Mouse (Mus musculus) kidney, adult 8-10 months (tissue): ENCODE data around the gene Ssx2ip.
"Not testable (repeated sequence)": the region's sequence is repeated elsewhere in the genome, so short reads cannot be mapped to it uniquely, and the experiment has no call there.

Source experiments
- DNase-seq, 2 experiments: peaks; one replicate each; pipeline ENCODE4 v3.0.0; 2022

Ssx2ip gene

DNA sequence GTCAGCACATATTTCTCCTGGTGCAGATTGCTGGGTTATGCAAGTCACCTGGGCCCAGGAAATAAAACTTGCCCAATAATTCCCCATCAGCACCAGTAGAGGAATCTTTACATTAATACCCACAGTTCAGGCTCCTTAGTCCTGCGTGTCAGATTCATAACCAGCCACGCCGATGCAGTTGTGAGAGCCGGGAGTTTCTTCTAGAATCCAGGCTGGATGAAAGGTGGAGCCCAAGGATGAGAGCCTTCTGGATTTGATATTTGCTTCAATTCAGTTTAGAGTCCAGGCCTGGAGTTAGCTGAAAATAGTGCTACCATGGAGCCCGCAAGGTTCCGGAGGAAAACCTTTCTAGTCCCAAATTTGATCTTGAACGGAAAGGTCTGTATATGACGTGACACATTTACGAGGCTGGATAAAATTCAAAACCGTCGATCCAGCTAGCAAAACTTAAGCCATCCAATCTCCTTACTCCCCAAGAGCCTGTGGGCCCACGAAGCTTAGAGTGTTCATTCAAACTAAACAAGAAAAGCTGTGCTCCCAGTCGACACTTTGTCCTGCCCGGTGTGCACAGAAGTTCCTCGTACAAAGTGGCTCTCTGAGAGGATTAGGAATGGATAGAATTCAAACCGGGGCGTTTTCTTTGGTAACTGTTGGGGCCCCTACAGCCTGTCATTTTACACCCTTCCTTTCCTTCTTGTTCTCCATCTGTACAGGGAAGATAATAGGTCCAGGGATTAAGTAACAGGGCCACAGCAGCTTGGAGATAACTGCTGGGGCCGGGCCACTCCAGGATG is 968 bp downstream of the Ssx2ip start:
- DNase-seq: no peak

DNA sequence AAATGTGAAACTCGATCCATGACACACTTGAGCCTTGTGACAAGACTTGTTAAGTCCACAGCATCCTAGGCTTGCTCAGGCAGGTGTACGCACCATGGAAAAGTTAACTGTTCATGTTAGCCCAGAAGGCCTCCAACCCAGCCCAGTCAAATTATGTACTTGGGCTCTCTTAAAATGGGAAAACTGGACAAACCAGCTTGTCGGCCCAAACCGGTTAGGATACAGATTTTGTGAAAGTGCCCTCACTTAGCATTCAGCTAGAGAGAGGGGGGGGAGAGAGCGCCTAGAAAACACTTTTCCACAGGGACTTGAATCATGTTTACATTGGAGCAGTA is 1.5 kb downstream of the Ssx2ip start:
- DNase-seq: peak; percentile 55 to 65

DNA sequence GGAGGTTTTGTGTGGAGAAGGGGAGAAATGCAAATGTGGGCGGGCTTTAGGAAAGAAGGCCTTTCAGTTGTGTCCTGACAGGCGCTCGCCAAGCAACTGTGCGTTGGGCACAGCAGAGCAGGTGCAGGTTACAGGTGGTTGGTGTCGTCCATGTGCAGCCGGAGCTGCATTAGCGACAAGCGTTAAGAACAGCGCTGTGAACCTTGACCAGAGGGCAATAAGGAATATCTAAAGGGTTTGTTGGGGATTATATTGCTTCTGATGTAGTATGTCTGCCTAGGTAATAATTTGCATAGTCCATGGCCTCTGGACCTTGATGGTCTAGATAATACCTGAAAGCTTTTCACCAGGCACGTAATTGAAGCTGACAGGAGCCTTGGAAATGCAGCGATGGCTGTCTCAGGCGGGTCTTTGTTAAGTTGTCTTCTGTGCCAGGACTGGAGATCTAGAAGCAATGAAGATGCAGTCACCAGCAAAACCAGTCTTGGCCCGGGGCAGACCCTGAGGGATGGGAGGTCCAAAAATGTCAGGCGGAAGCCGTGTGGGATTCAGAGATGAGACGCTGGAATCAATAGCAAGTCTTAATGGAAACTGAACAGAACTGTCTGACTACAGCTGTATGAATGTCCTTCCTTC is 2.8 kb downstream of the Ssx2ip start:
- DNase-seq: peak; percentile 24 to 31

DNA sequence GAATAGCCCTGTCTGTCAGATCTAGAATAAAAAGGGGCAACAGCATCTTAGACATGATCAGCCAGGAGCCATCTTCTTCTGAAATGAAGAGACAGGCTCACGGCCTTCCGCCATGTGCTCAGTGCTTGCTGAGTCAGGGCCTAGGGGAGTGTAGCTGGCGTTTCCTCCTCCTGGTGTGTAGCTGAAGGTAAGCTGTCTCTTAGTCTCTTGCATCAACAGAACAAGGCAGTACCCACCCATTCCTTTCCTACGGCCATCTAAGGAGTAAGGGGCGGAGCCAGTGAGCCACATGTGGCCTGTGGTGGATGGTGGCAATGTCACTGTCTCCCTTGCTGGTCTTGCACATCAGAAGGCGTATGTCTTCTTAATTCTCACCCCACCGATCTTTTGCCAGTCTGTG is 5.7 kb downstream of the Ssx2ip start:
- DNase-seq: no peak

DNA sequence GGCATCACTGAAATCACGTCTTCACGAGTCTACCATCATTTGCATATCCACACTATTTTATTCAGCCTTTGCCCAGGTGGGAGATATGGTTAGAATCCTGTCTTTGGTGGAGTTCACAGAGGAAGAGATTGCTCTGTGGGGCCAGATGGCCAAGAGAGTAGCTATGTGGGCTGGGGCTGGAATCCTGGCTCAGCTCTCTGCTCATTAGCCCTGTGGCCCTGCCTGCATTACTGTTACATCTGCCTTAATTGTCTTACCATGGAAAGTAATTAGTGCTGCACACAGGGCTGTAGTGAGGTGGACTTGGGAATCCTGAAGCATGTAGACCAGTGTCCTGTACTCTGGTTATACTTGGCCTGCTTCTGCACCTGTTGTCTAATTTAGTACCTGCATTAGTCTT is 7.6 kb downstream of the Ssx2ip start:
- DNase-seq: no peak

DNA sequence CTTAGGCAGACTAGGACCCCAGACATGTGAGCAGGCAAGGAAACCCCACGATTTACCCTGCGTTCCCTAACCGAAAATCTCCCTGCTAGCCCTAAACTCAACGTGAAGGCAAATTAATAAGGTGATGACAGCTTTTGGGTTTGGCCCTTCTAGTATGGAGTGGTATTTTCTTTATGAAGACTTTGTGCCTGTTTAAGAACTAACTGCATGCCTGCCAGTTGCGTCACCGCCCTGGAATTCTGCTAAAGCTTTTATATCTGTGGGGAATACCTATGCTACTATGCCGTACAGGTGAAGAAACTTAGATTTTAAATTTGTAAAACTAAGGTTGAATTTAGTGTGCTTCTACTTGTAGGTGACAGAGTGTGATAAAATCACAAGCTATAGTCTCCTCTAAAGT is 8.0 kb downstream of the Ssx2ip start:
- DNase-seq: no peak

DNA sequence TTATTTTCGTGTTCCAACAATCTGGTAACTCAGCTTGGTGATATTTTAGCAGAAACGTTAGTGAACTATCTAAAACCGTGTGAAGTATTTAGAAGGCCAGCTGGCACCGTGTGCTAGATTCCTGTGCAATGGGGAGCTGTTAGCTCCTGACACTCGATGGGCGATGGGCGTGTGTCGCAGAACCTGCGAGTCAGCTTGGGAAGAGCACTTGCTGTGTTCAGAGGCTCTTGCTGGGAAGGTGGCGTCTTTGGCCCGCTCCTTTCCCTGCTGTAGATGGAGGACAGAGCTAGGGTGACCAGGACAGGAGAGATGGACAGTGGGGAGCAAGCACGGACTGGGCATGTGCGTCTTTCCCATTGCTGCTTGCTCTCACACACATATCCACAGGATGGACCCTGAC is 8.6 kb downstream of the Ssx2ip start:
- no peak for DNase-seq

DNA sequence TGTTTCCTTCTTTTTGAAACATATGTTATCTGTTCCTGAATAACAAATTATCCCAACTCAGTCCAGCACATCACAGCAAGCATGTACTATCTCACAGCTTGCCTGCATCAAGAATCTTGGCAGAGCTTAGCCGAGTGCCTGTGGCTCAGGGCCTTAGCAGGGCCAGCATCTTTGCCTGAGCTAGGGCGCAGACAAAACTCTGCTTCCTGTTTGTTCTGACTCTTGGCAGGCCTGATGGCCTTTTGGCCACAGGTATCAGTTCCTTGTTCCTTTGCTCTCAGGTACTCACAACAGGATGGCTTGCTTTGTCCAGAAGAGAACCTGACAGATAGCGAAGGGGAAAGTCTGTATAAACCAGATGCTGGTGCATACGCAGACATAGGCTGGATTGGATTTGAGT is 9.6 kb downstream of the Ssx2ip start:
- DNase-seq: no peak

DNA sequence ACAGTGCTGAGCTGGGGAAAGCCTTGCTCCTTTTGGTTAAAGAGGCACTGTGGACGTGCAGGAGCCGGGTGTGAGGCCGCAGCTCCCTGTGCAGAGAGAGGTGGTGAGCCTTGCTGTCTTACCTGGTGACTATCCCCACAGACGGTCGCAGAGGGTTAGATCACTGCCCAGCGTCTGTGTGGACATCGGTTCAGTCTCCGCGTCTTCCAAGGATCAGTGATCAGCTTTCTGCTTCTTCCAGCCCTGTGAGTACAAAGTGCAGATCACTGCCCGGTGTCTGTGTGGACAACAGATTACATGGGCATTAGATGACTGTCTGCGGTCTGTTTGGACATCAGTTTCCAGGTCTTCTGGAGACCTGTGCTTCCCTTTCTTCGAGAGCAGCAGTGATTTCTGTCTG is 10.1 kb downstream of the Ssx2ip start:
- DNase-seq: peak; percentile 50 to 55

DNA sequence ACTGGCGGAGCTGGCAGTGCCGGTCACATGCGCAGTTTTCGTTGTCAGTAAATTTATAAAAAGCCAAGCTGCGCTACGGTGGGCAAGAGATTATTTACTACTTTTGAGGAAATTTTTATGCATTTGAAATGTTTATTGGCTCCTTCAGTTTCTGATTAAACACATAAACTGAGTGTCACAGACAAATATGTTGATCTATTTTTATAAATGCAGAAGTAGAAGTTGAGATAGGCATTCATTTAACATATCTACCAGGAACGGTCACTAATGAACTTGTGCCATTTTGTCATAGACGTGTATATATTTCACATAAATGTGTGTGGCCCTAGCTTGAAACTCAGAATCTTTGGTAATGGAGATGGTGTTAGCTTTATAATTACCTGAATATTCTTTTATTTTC is 13.4 kb downstream of the Ssx2ip start:
- DNase-seq: no peak

DNA sequence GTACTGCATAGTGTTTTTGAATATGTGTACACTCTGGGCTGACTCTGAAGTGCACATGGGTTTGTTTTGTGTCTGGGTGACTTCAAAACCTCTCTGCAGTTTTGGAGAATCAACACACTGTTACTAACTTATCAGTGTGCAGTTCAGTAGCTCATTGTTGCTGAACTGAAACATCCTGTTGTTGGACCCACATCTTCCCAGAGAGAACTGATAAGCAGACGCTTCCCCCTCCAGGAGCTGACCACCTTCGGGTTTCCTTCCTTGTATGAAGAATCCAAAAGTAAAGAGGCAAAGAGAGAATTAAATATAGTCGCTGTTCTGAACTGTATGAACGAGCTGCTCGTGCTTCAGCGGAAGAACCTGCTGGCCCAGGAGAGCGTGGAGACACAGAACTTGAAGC is 14.5 kb downstream of the Ssx2ip start:
- DNase-seq: no peak

DNA sequence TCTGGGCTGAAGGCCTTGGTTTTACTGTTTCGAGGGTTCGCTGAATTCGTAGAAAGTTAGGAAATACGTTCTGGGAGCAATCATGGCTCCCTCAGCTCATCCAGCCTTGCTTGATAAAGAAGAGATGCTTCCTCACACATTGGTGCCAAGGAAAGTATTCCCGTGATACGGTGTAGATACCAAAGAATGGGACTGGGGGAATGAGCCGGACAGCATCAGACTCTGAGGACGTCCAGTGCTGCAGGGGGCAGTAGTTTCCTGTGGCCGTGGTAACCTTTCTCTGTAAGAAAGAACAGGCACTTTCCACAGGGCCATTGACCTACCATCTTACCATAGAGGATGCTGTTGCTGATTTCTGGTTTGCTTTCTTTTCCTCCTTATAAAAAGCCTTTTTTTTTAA is 15.1 kb downstream of the Ssx2ip start:
- no peak for DNase-seq

DNA sequence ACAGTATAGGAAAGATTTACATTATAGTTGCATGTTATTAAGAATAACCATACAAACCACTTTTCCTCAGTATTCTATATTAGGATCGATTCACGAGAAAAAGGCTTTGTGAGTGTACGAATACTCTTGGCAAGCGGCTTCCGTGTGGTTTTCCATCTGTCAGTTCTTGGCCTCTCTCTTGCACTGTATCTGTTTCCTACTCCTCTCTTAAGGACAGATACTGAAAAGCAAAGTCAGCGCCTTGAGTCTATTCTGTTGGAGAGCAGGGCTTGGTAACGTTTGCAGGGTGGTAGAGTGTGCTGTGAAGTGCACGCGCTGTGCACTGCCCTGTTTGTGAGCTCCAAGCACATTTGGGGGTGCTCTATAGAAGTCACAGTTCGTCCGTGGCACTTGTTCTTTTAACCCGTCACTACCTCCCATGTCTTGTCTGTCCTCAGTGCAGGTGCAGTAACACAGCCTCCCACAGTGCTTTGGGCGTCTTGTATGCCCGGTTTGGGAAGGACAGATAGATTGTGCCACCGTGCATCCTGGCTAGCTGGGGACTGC is 15.6 kb downstream of the Ssx2ip start:
- no peak for DNase-seq

DNA sequence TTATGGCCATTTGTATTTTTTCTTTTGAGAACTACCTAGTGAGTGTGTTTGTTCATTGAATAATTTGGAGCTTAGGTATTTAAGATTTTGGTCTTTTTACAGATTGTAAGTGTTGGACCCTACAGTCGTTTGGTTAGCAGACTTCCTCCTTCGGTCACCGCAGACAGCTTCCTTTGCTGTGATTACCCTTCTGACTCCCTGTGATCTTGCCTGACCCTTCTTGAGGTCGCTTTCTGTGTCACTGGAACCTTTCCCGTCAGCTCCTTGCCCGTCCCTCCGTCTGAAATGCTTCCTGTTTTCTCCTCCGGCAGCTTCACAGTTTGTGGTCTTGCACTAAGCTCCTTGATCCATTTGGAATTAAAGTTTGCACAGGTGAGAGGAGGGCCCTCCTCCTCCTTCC is 17.3 kb downstream of the Ssx2ip start:
- no peak for DNase-seq

DNA sequence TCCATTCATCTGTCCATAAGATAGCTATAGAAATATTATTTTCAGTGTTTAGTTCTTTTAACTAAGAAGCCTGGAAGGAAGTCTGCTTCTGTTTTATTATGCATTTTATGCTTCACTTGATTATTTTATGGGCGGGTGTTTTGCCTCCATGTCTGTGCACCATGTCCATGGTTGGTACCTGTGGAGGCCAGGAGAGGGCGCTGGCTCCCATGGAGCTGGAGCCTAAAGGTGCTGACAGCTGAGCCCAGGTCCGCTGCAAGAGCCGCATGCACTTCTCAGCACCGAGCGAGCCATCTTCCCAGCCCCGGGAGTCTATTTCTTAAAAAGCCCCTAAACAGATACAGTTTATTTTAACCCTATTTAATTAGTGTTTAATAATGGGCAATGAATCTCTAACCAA is 19.3 kb downstream of the Ssx2ip start:
- DNase-seq: no peak

DNA sequence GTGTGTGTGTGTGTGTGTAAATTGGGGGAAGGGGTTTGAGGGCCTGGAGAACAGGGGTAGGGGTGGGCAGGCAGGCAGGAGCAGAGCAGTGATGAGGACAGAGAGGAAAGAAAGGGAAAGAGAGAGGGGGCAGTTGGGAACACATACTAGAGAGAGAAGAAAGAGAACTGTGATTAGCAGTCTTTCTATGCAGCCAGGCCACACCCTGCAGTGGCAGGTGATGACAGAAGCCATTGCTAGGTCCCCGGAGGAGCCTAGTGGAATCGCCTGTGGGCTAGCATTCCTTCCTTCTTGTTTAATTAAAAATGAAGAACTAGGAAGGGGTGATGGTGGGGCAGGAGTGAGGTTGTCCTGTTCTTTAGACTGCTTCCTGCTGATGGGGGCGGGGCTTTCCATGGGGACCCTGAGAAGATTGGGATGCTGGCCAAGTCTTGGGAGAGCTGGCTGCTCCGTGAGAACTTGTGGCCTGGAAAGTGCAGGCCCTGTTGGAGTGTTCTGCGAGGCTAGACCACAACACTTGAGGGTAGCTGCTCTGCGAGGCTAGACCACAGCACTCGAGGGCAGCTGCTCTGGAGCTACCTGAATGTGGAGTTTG is 20.0 kb downstream of the Ssx2ip start:
- DNase-seq: no peak

DNA sequence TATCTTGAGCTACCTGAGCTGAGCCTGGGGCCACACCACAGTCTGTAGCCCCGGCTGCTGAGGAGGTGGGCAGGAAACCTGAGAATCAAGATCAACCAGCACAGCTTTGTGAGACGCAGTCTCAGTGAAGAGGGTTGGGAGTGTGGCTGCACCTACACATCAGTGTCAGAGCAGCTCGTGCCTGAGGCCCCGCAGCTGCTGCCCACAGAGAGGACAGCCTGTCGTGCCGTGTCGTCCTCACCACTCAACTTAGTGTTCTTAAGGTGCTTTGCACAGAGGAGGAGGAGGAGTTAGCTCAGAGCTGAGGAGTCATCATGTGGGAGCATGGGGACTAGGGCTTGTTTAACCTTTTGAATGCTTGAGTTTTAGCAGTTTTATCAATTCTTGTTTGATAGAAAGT is 21.5 kb downstream of the Ssx2ip start:
- DNase-seq: no peak

DNA sequence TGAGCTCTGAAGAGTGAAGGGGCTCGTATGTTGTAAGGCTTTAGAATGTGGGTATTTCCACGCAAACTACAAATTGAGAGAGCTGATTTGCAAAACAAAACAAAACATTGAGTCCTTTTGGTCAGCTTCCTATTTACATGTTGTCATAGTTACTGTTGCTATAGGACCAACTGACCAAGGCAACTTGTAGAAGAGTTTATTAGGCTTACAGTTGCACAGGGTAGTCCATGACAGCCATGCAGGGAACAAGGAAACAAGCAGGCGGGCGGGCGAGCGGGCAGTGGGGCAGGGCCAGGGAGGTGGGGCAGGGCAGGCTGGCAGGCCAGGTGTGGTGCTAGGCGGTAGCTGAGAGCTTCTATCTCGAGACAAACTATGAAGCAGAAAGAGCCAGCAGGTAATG is 22.0 kb downstream of the Ssx2ip start:
- DNase-seq: no peak

DNA sequence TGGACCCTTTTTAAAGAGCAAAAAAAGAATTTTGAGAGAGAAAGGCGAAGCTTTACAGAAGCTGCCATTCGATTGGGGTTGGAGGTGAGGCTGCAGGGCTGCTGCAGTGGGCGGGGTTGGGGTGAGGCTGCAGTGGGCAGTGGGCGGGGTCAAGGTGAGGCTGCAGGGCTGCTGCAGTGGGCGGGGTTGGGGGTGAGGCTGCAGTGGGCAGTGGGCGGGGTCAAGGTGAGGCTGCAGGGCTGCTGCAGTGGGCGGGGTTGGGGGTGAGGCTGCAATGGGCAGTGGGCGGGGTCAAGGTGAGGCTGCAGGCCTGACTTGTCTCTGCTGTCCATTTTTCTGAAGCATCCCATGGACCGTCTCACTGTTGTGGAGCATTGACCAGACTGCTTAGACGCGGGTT is 28.6 kb downstream of the Ssx2ip start:
- not testable (repeated sequence) for DNase-seq

DNA sequence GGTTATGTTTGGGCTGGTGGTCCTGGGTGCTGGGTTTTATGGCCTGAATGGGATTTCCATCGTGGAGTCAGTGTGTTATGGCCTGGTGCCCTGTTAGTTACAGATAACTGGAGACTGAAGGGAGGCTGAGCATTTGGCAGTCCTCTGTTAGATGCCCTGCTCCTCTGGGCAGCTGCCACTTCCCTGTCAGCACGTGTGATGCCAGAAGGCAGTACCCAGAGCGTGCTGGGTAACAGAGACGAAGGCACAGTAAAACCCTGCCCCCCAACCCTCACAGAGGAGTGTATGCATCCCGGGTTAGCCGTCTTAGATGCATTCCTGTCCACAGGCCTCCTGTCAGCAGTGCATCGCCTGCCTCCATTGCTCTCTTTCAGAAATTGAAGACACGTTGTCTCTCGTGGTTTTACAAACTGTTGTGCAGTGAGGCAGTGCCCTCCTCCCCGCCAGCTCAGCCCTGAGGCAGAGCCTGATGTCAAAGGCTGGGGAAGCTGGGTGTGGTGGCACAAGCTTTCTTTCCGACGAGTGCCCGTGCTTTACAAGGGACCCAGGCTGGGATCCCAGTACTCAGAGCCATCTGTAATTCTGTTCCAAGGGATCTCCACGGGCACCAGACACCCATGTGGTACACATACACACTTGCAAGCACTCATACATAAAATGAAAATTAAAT is 29.4 kb downstream of the Ssx2ip start:
- DNase-seq: no peak

DNA sequence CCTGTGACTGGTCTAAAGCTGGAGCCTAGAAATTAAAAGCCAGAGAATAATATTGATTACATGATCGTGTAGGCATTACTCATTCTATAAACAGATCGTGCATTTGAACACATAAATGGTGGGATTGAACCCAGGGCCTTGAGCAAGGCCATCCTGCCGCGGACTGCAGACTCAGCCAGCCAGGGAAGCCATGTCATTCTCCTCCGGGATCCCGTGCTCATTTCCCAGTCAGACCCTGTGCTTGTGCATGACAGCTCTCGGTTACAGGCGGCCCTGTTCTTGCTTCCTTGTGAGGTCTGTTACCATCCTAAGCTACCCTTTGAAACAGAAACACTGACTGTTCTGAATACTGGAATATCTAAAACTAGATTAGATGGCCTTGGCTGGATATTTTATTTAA is 30.2 kb downstream of the Ssx2ip start:
- no peak for DNase-seq

DNA sequence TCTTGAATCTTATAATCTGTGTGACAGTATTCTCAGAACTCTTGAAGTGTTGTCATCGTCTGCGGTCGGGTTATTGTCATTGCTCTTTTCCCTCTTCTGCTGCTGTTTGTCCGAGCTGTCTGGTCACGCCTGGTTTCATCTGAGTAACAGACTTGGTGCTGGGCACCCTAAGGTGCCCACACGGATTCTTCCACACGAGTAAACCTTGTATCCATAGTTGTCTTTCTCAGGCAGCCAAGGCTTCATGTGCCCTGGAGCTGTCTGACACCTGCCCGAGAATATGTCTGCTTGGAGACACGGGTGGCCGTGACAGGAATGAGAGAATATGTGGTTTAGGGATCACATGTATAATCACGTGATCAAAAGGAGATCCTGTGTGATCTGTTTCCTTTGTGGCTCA is 31.1 kb downstream of the Ssx2ip start:
- DNase-seq: no peak

DNA sequence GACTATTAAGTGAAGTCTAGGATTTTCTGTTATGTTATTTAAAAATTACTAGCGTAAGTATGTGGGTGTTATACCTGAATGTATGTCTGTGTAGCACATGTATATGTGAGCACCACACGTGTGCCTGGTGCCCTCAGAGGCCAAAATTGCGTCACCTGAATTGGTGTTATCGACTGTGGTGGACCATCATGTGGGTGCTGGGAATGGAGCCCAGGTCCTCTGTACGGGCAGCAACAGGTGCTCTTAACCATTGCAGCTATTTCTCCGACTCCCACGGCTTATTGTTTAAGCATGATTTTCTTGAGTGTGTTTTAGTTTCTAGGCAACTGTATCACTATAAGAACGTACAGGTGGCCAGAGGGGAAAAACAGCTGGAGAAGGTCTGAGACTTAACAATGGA is 31.7 kb downstream of the Ssx2ip start:
- no peak for DNase-seq

DNA sequence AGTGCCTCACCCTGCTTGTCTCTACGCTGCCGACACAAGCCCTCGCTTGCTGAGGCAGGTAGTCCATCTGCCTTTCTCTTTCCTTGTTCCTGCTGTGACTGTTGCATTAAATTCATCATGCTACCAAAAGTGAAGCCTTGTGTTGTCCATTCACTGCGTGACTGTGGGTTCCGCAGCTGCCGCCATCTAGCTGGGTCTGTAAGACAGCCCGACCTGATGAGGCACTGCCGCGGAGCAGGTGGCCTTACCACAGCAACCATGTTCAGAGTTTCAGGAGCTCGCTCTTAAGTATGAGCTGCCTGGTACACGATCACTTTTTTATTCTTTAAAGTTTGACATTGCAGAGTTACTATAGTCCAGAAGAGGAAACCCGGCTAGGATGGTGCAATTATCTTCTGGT is 35.6 kb downstream of the Ssx2ip start:
- DNase-seq: no peak
